Mouse (Mus musculus) olfactory bulb, adult 2 months (tissue): ENCODE data around the gene Epb41l1.

ENCODE experiments used
- CTCF ChIP-seq: fragments of 200-500 bp; IDR thresholded peaks from 2 replicates; pipeline ENCODE4 v1.5.1; 2012; ENCODE audit warnings: low read depth, mild to moderate bottlenecking, low read length, moderate library complexity; ENCODE audit not compliant: insufficient read depth
- POLR2A ChIP-seq: fragments of 200-500 bp; IDR thresholded peaks from 2 replicates; pipeline ENCODE4 v1.6.1; 2012; ENCODE audit warnings: mild to moderate bottlenecking, low read depth, low read length, moderate library complexity; ENCODE audit not compliant: insufficient read depth

- TF ChIP-seq POLR2A, result no peak
- TF ChIP-seq CTCF, result no peak
These were observed 56.0 kb downstream of the Epb41l1 start for GRCm38 (mm10) chr2:156476748-156477151.
